Mouse (Mus musculus): Measurements from ENCODE around the gene Rnase1. TPM values are rescaled to one million over a fixed set of nuclear protein-coding genes. Genes with fewer than 3 reads are reported as not detected.

The Rnase1 gene
- total RNA-seq, 2 experiments from 2014 or later, result not detected

DNA sequence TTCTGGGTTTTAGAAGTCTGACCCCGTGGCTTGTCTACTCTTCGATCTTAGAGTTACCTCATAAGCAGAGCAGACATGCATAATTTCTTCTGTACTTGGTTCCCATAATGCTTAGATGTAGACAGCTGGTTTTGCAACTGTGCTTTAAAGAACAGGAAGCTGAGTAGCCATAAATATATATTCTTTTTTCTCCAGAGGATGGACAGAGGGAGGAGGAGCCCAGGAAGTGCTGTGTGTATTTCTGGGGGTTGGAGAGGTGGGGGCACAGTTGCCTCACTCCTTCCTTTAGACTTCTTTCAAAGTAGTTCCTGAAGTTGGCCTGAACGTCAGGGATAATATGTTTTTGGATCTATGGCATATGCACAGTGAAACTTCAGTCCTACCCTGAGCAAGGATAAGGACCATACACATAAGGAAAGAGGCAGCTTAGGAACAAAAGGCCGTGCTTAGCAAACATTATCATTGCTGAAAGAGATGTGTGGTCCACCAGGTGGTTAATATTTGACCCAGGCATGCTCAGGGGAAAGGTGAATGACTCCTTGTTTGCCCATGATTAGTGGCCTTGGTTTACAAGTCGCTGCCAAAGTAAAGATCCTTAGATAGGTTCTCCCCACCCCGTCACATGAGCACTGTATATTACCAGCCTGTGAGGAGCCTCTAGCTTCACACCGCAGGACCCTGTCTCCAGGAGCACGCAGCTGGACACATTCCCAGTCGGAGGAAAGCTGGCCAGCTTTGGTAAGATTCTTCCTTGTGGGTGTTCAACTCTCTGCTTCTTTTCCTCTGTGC lies 50.7 kb downstream of the Rnase1 start:
- intact Hi-C loops (cut with DNase I), result loop anchor here (5.0 kb wide), 1 partner anchor 69 kb away; no protein-coding TSS in a partner anchor

More for the DNA sequence above, 50.7 kb downstream of the Rnase1 start:
- DNase-seq, result no peak

Other genes with a start within 250 kb of the Rnase1 start
- 100 to 1,000 TPM; 100 to 136 TPM for gene Klhl33, start 249.3 kb downstream of the Rnase1 start, total RNA-seq (2021)
- gene Osgep, start 221.9 kb downstream of the Rnase1 start, total RNA-seq (2021), result 10 to 100 TPM; 38.3 to 46.7 TPM
- 10 to 100 TPM; 26.9 to 28.6 TPM for gene Apex1, start 221.8 kb downstream of the Rnase1 start, total RNA-seq (2021)
- gene Pip4p1, start 215.9 kb downstream of the Rnase1 start, total RNA-seq (2021), result 10 to 100 TPM; 12.4 to 15.4 TPM
- 1 to 10 TPM; 3.9 to 4.3 TPM for gene Pnp, start 215.7 kb downstream of the Rnase1 start, total RNA-seq (2021)
- gene Gm49342, start 202.3 kb downstream of the Rnase1 start, total RNA-seq (2021), result 1 to 10 TPM; 2.4 to 5.2 TPM
- under 1 TPM in 1 of 2 experiments, not detected in 1; 0.41 TPM for gene Pnp2, start 190.8 kb downstream of the Rnase1 start, total RNA-seq (2021)
- gene Rnase10, start 139.0 kb downstream of the Rnase1 start, total RNA-seq (2021), result not detected
- gene Rnase9, start 104.9 kb downstream of the Rnase1 start, total RNA-seq (2021), result not detected
- gene Rnase11, start 96.6 kb downstream of the Rnase1 start, total RNA-seq (2021), result not detected
- gene Rnase12, start 89.1 kb downstream of the Rnase1 start, total RNA-seq (2021), result not detected
- gene Olfr750, start 72.3 kb downstream of the Rnase1 start, total RNA-seq (2021), result not detected
- 10 to 100 TPM; 30.2 to 30.3 TPM for gene Rnase4, start 55.7 kb downstream of the Rnase1 start, total RNA-seq (2021)
- gene Ang, start 55.6 kb downstream of the Rnase1 start, total RNA-seq (2021), result 1 to 10 TPM; 3.1 TPM
- not detected for gene Eddm3b, start 32.4 kb downstream of the Rnase1 start, total RNA-seq (2021)
- under 1 TPM in 1 of 2 experiments, not detected in 1; 0.22 TPM for gene Rnase6, start 22.9 kb downstream of the Rnase1 start, total RNA-seq (2021)
- gene Rnase2b, start 15.5 kb upstream of the Rnase1 start, total RNA-seq (2021), result not detected
- gene Ang2, start 52.4 kb upstream of the Rnase1 start, total RNA-seq (2021), result not detected
- not detected for gene Ear14, start 56.6 kb upstream of the Rnase1 start, total RNA-seq (2021)
- gene Rnase2a, start 109.3 kb upstream of the Rnase1 start, total RNA-seq (2021), result 1 to 10 TPM in 1 of 2 experiments, under 1 TPM in 1; 0.94 to 1.7 TPM
- gene Gm7247, start 215.0 kb upstream of the Rnase1 start, total RNA-seq (2021), result not detected